Mouse (Mus musculus): ENCODE data around the gene Igsf9.

- TF ChIP-seq CTCF (IDR thresholded peaks at IDR 0.05) = no peak
- no peak for TF ChIP-seq EP300 (IDR thresholded peaks at IDR 0.05)
Measured at GRCm38 (mm10) chr1:172485821-172486220, 4.2 kb downstream of the Igsf9 start.
